Mouse (Mus musculus): ENCODE measurements around the gene Slc27a5.

GRCm38 (mm10) chr7:12993148-12993547 is 4.8 kb downstream of the Slc27a5 start:
- TF ChIP-seq GATA2 (IDR thresholded peaks at IDR 0.05; ENCODE audit: borderline replicate concordance, low read depth, low read length) (no peak), CTCF (IDR thresholded peaks at IDR 0.05; ENCODE audit: low read depth, low read length) (no peak), GATA1 (IDR thresholded peaks at IDR 0.05; ENCODE audit: borderline replicate concordance, low read length) (no peak)

Measured in G1E (cell line).